Mouse (Mus musculus): ENCODE measurements around the gene Dut.

Dut gene

DNA sequence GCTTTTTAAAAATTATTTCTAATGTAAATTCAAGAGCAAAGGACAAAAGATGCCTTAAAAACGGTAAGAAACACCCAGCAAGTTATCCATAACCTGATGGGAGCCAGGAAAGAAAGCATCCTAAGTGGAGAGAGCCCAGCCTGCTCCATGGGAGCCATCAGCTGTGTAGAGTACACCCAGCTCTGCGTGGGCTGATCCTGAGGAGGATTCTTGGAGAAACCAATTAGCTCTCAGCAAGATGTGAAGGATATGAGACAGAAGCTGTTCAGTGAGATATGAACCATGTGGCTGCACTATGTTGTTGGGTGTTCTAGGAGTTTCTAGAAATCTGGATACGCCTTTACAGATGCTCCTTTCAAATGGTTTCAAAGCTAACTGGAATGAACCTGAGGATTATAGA is 58.7 kb downstream of the Dut start:
- no peak for DNase-seq
